Mouse (Mus musculus): Measurements from ENCODE around the gene Zc2hc1b.
"Not testable (repeated sequence)": the region's sequence is repeated elsewhere in the genome, so short reads cannot be mapped to it uniquely, and the experiment has no call there.

Gene Zc2hc1b

GRCm38 (mm10) chr10:13177973-13178624 is at the start of gene Zc2hc1b:
Gene Zc2hc1b, minus strand, starts transcription at chr10:13178023.
- DNase-seq (ENCODE audit: low spot score in 2 of 2) = no peak

GRCm38 (mm10) chr10:13225377-13226063 is 47.7 kb upstream of the Zc2hc1b start:
- DNase-seq (ENCODE audit: low spot score in 2 of 2) = no peak

- no peak for DNase-seq (ENCODE audit: low spot score in 2 of 2)
These were observed 44.3 kb upstream of the Zc2hc1b start for GRCm38 (mm10) chr10:13222135-13222534.

GRCm38 (mm10) chr10:13220061-13220460 is 42.2 kb upstream of the Zc2hc1b start:
- no peak for DNase-seq (ENCODE audit: low spot score in 2 of 2)

GRCm38 (mm10) chr10:13213956-13214355 is 36.1 kb upstream of the Zc2hc1b start:
- no peak for DNase-seq (ENCODE audit: low spot score in 2 of 2)

- DNase-seq (ENCODE audit: low spot score in 2 of 2) = no peak
These were observed 35.0 kb upstream of the Zc2hc1b start for GRCm38 (mm10) chr10:13212829-13213228.

GRCm38 (mm10) chr10:13212326-13212725 is 34.5 kb upstream of the Zc2hc1b start:
- DNase-seq (ENCODE audit: low spot score in 2 of 2) = no peak

- DNase-seq (ENCODE audit: low spot score in 2 of 2) = no peak
These were observed 32.3 kb upstream of the Zc2hc1b start for GRCm38 (mm10) chr10:13209930-13210637.

- DNase-seq (ENCODE audit: low spot score in 2 of 2) = no peak
These were observed 31.7 kb upstream of the Zc2hc1b start for GRCm38 (mm10) chr10:13209506-13209905.

GRCm38 (mm10) chr10:13209061-13209460 is 31.2 kb upstream of the Zc2hc1b start:
- DNase-seq (ENCODE audit: low spot score in 2 of 2) = no peak

- no peak for DNase-seq (ENCODE audit: low spot score in 2 of 2)
These were observed 24.0 kb upstream of the Zc2hc1b start for GRCm38 (mm10) chr10:13201741-13202293.

- DNase-seq (ENCODE audit: low spot score in 2 of 2) = no peak
These were observed 23.0 kb upstream of the Zc2hc1b start for GRCm38 (mm10) chr10:13200862-13201261.

- no peak for DNase-seq (ENCODE audit: low spot score in 2 of 2)
These were observed 21.4 kb upstream of the Zc2hc1b start for GRCm38 (mm10) chr10:13199234-13199633.

- DNase-seq (ENCODE audit: low spot score in 2 of 2) = no peak
These were observed 19.2 kb upstream of the Zc2hc1b start for GRCm38 (mm10) chr10:13196872-13197507.

GRCm38 (mm10) chr10:13193496-13193895 is 15.7 kb upstream of the Zc2hc1b start:
- DNase-seq (ENCODE audit: low spot score in 2 of 2) = not testable (repeated sequence)

- DNase-seq (ENCODE audit: low spot score in 2 of 2) = peak; percentile 92 to 95
These were observed 15.0 kb upstream of the Zc2hc1b start, which contains the start of gene Ltv1 for GRCm38 (mm10) chr10:13192731-13193351. Gene Ltv1, minus strand, starts transcription at chr10:13193168.

GRCm38 (mm10) chr10:13189881-13190280 is 12.1 kb upstream of the Zc2hc1b start:
- DNase-seq (ENCODE audit: low spot score in 2 of 2) = no peak

- no peak for DNase-seq (ENCODE audit: low spot score in 2 of 2)
These were observed 8.9 kb upstream of the Zc2hc1b start for GRCm38 (mm10) chr10:13186754-13187153.

GRCm38 (mm10) chr10:13184170-13184766 is 6.4 kb upstream of the Zc2hc1b start:
- DNase-seq (ENCODE audit: low spot score in 2 of 2) = no peak

- DNase-seq (ENCODE audit: low spot score in 2 of 2) = no peak
These were observed 2.4 kb upstream of the Zc2hc1b start for GRCm38 (mm10) chr10:13180211-13180610.

GRCm38 (mm10) chr10:13175866-13176265 is 2.0 kb downstream of the Zc2hc1b start:
- DNase-seq (ENCODE audit: low spot score in 2 of 2) = no peak
